Mouse (Mus musculus) C2C12 (cell line): ENCODE measurements around the gene Otub1.

Experiments used
- CEBPB ChIP-seq: IDR thresholded peaks from one replicate; pipeline ENCODE4 v1.6.1; 2011; ENCODE audit warnings: low read depth, mild to moderate bottlenecking, control low read depth, moderate library complexity
- CTCF ChIP-seq: IDR thresholded peaks from one replicate; pipeline ENCODE4 v1.5.1; 2011; ENCODE audit not compliant: control insufficient read depth, insufficient read depth, insufficient read length
- MAX ChIP-seq: IDR thresholded peaks from one replicate; pipeline ENCODE4 v1.6.1; 2011; ENCODE audit warnings: mild to moderate bottlenecking, control low read depth
- MYOG ChIP-seq: IDR thresholded peaks from one replicate; pipeline ENCODE4 v1.6.1; 2011; ENCODE audit not compliant: control insufficient read depth, insufficient read length; ENCODE audit errors: extremely low read depth
- USF1 ChIP-seq: IDR thresholded peaks from one replicate; pipeline ENCODE4 v1.6.1; 2011; ENCODE audit warnings: low read depth, mild to moderate bottlenecking, control low read depth, moderate library complexity

- TF ChIP-seq CTCF, result no peak
- TF ChIP-seq USF1, result no peak
- TF ChIP-seq MYOG, result no peak
- TF ChIP-seq MAX, result no peak
- TF ChIP-seq CEBPB, result no peak
Measured at GRCm38 (mm10) chr19:7217926-7218267, 11.8 kb upstream of the Otub1 start.
